Mouse (Mus musculus) mouse embryonic stem cell (cell line): ENCODE data around the gene Nelfcd.

Experiments used
- in situ Hi-C, 2 experiments: fragments of 300-500 bp; cut with MboI; formaldehyde crosslinking; loops; 1 replicate in 1 of 2; 3 replicates in 1 of 2; pipeline ENCODE4 v1.14.3; 2019 to 2020; ENCODE audit warnings: low sequenced_read_pairs in 2 of 2, low pct_unique_long_range_greater_than_20kb in 1 of 2, mixed read lengths in 1 of 2; ENCODE audit not compliant: unreplicated experiment in 1 of 2

Nelfcd gene

GRCm38 (mm10) chr2:174436076-174436701, 20.6 kb downstream of the Nelfcd start:
- in situ Hi-C loops: no loop called here

GRCm38 (mm10) chr2:174436916-174437696, 21.5 kb downstream of the Nelfcd start:
- in situ Hi-C loops: no loop called here

GRCm38 (mm10) chr2:174437697-174437982, 22.0 kb downstream of the Nelfcd start:
- in situ Hi-C loops: no loop called here

GRCm38 (mm10) chr2:174438181-174438580, 22.6 kb downstream of the Nelfcd start:
- in situ Hi-C loops: no loop called here

- in situ Hi-C loops: no loop called here
These were observed 23.3 kb downstream of the Nelfcd start, which contains the start of gene Ctsz for GRCm38 (mm10) chr2:174438737-174439449. Gene Ctsz, minus strand, starts transcription at chr2:174439039.

GRCm38 (mm10) chr2:174439450-174439838, 23.8 kb downstream of the Nelfcd start:
- in situ Hi-C loops: no loop called here

- in situ Hi-C loops: no loop called here
These were observed 24.4 kb downstream of the Nelfcd start for GRCm38 (mm10) chr2:174439961-174440360.

GRCm38 (mm10) chr2:174441898-174442297, 26.3 kb downstream of the Nelfcd start:
- in situ Hi-C loops: no loop called here

- in situ Hi-C loops: no loop called here
These were observed 26.9 kb downstream of the Nelfcd start for GRCm38 (mm10) chr2:174442460-174442859.

- in situ Hi-C loops: no loop called here
These were observed 27.4 kb downstream of the Nelfcd start for GRCm38 (mm10) chr2:174443046-174443445.

- in situ Hi-C loops: no loop called here
These were observed 28.8 kb downstream of the Nelfcd start for GRCm38 (mm10) chr2:174444359-174444758.

GRCm38 (mm10) chr2:174445018-174445417, 29.4 kb downstream of the Nelfcd start:
- in situ Hi-C loops: no loop called here

- in situ Hi-C loops: no loop called here
These were observed 30.9 kb downstream of the Nelfcd start for GRCm38 (mm10) chr2:174446492-174446891.

GRCm38 (mm10) chr2:174446905-174447304, 31.3 kb downstream of the Nelfcd start:
- in situ Hi-C loops: no loop called here

GRCm38 (mm10) chr2:174448405-174448804, 32.8 kb downstream of the Nelfcd start:
- in situ Hi-C loops: no loop called here

GRCm38 (mm10) chr2:174450353-174450752, 34.7 kb downstream of the Nelfcd start, which contains the start of gene Tubb1:
Gene Tubb1, plus strand, starts transcription at chr2:174450695.
- in situ Hi-C loops: no loop called here

- in situ Hi-C loops: no loop called here
These were observed 38.1 kb downstream of the Nelfcd start for GRCm38 (mm10) chr2:174453681-174454080.

GRCm38 (mm10) chr2:174459365-174459764, 43.8 kb downstream of the Nelfcd start:
- in situ Hi-C loops: no loop called here

- in situ Hi-C loops: no loop called here
These were observed 47.8 kb downstream of the Nelfcd start for GRCm38 (mm10) chr2:174463370-174463769.
